In genomic region chr2:27412245-27412800, GRCm38 (mm10) we compare ENCODE assay signal across 8 mouse cellular contexts. TPM values are rescaled to one million over a fixed set of nuclear protein-coding genes. Genes with fewer than 3 reads are reported as not detected.
DNase-seq lines count a peak whose midpoint lies in the region; ATAC-seq and TF ChIP-seq lines count a peak whose summit lies in the region.

No protein-coding gene starts in this region.

- H3K36me3 ChIP-seq in liver, adult 2 months (ENCODE audit: control insufficient read depth, insufficient read depth, low read length), result no peaks in the 10 kb centered on the region
- H3K36me3 ChIP-seq in embryonic facial prominence, embryonic 15.5 days, result no peaks in the 10 kb centered on the region
- H3K36me3 ChIP-seq in limb, embryonic 10.5 days, result no peaks in the 10 kb centered on the region
- H3K36me3 ChIP-seq in neural tube, embryonic 14.5 days (ENCODE audit: control insufficient read depth, insufficient read depth, low read length), result no peaks in the 10 kb centered on the region

- TF ChIP-seq CTCF in liver, adult 2 months (IDR thresholded peaks at IDR 0.05; ENCODE audit: low read depth, low read length), result no peak

- peaks cover 66% of the 10 kb centered on the region for H3K79me2 ChIP-seq in liver, adult 2 months (ENCODE audit: control insufficient read depth, insufficient read depth, low read length)

- peak overlapping the region; percentile 24 for H3K27ac ChIP-seq in liver, adult 2 months (replicated peaks; ENCODE audit: insufficient read depth, low read depth, low read length)
- H3K27ac ChIP-seq in embryonic facial prominence, embryonic 15.5 days (replicated peaks), result peak overlapping the region; percentile 78
- H3K27ac ChIP-seq in limb, embryonic 10.5 days, result peak overlapping the region; percentile 80
- H3K27ac ChIP-seq in neural tube, embryonic 14.5 days (ENCODE audit: low read depth, low read length), result peak overlapping the region; percentile 74

- peaks cover 56% of the 10 kb centered on the region for H3K4me1 ChIP-seq in liver, adult 2 months (ENCODE audit: control insufficient read depth, insufficient read depth, low read length)
- peaks cover 65% of the 10 kb centered on the region for H3K4me1 ChIP-seq in embryonic facial prominence, embryonic 15.5 days
- H3K4me1 ChIP-seq in limb, embryonic 10.5 days, result peaks cover 89% of the 10 kb centered on the region
- peaks cover 58% of the 10 kb centered on the region for H3K4me1 ChIP-seq in neural tube, embryonic 14.5 days (ENCODE audit: control insufficient read depth, insufficient read depth, low read length)

- no peak for DNase-seq in liver, adult 2 months (ENCODE audit: extremely low read depth, low read depth, low spot score)
- no peak for DNase-seq in liver
- DNase-seq in limb, embryonic 10.5 days (ENCODE audit: low spot score), result no peak
- DNase-seq in left cerebral cortex, postnatal 10 days (ENCODE audit: extremely low spot score in 1 of 2, low spot score in 2 of 2), result no peak
- no peak for DNase-seq in kidney, postnatal 4 days
- DNase-seq in frontal cortex, postnatal 25 days (ENCODE audit: low spot score in 2 of 2), result no peak

- TF ChIP-seq POLR2A in liver, adult 2 months (IDR thresholded peaks at IDR 0.05; ENCODE audit: extremely low read depth, insufficient read depth, low read length), result no peak

- H3K9ac ChIP-seq in liver, adult 2 months (ENCODE audit: low read depth, low read length), result 0 out of 2 replicates have a peak overlapping the region, but pooled peaks have one; percentile 6
- no peak overlapping the region for H3K9ac ChIP-seq in embryonic facial prominence, embryonic 15.5 days
- no peak overlapping the region for H3K9ac ChIP-seq in neural tube, embryonic 14.5 days (replicated peaks; ENCODE audit: low read depth, low read length)

- intact Hi-C loops in left cerebral cortex, postnatal 10 days (cut with DNase I), result no loop called here

- WGBS in liver, adult 2 months, result 26% methylated on average over 7 of the region's 7 CpGs
- WGBS in embryonic facial prominence, embryonic 15.5 days, result 8% methylated on average over 7 of the region's 7 CpGs
- 11% methylated on average over 7 of the region's 7 CpGs for WGBS in limb, embryonic 10.5 days
- 8% methylated on average over 7 of the region's 7 CpGs for WGBS in neural tube, embryonic 14.5 days

- H3K4me2 ChIP-seq in embryonic facial prominence, embryonic 15.5 days (replicated peaks), result 0 out of 2 replicates have a peak overlapping the region, but pooled peaks have one; percentile 12
- H3K4me2 ChIP-seq in neural tube, embryonic 14.5 days (ENCODE audit: low read depth, low read length), result no peak overlapping the region

- no peaks in the 10 kb centered on the region for H3K27me3 ChIP-seq in liver, adult 2 months (ENCODE audit: control insufficient read depth, insufficient read depth, low read length)
- no peaks in the 10 kb centered on the region for H3K27me3 ChIP-seq in embryonic facial prominence, embryonic 15.5 days
- no peaks in the 10 kb centered on the region for H3K27me3 ChIP-seq in limb, embryonic 10.5 days (ENCODE audit: low read depth, poor library complexity, severe bottlenecking)
- H3K27me3 ChIP-seq in neural tube, embryonic 14.5 days (ENCODE audit: control insufficient read depth, insufficient read depth, low read length), result no peaks in the 10 kb centered on the region

- no peaks in the 10 kb centered on the region for H3K9me3 ChIP-seq in embryonic facial prominence, embryonic 15.5 days (replicated peaks)
- H3K9me3 ChIP-seq in limb, embryonic 10.5 days (replicated peaks), result no peaks in the 10 kb centered on the region
- H3K9me3 ChIP-seq in neural tube, embryonic 14.5 days (ENCODE audit: control insufficient read depth, low read length), result no peaks in the 10 kb centered on the region

- no peak overlapping the region for H3K4me3 ChIP-seq in liver, adult 2 months (ENCODE audit: insufficient read depth, low read depth, low read length)
- H3K4me3 ChIP-seq in embryonic facial prominence, embryonic 15.5 days (replicated peaks), result no peak overlapping the region
- H3K4me3 ChIP-seq in limb, embryonic 10.5 days, result 0 out of 2 replicates have a peak overlapping the region, but pooled peaks have one; percentile 2
- H3K4me3 ChIP-seq in neural tube, embryonic 14.5 days (ENCODE audit: low read depth, low read length), result no peak overlapping the region

- ATAC-seq in embryonic facial prominence, embryonic 15.5 days (ENCODE audit: insufficient number of reproducible peaks, low FRiP score, low TSS enrichment, low read depth), result no peak
- no peak for ATAC-seq in neural tube, embryonic 14.5 days (ENCODE audit: low read depth)

RNA-seq across cellular contexts. Expression of gene Vav2, which starts 14.5 kb away (rescaled TPM):
- 17.6 and 22.1 TPM in 2 replicates for total RNA-seq in liver, adult 2 months (2014; rRNA removed)
- polyA plus RNA-seq in liver, adult 2 months (2012; rRNA removed), result 25.1 and 26.0 TPM in 2 replicates
- 5.8 and 6.7 TPM in 2 replicates for polyA plus RNA-seq in embryonic facial prominence, embryonic 15.5 days (2015; fragmentation: Nextera tagmentation; extraction: Ambion mirVana)
- polyA plus RNA-seq in limb, embryonic 10.5 days (2016; fragmentation: Nextera tagmentation; extraction: Ambion mirVana), result 9.2 and 9.6 TPM in 2 replicates
- 14.5 and 18.7 TPM in 2 replicates for polyA plus RNA-seq in neural tube, embryonic 14.5 days (2014; fragmentation: Nextera tagmentation; extraction: Ambion mirVana)
- total RNA-seq in left cerebral cortex, postnatal 10 days (2021), result 10 to 100 TPM; 26.1 to 29.0 TPM

RNA-seq across cellular contexts. Expression of gene Brd3os, which starts 29.8 kb away (rescaled TPM):
- total RNA-seq in liver, adult 2 months (2014; rRNA removed), result 0.09 and 0.40 TPM in 2 replicates
- polyA plus RNA-seq in liver, adult 2 months (2012; rRNA removed), result 0.61 and 0.82 TPM in 2 replicates
- 16.4 and 17.0 TPM in 2 replicates for polyA plus RNA-seq in embryonic facial prominence, embryonic 15.5 days (2015; fragmentation: Nextera tagmentation; extraction: Ambion mirVana)
- 5.2 and 7.6 TPM in 2 replicates for polyA plus RNA-seq in limb, embryonic 10.5 days (2016; fragmentation: Nextera tagmentation; extraction: Ambion mirVana)
- 39.6 and 51.2 TPM in 2 replicates for polyA plus RNA-seq in neural tube, embryonic 14.5 days (2014; fragmentation: Nextera tagmentation; extraction: Ambion mirVana)
- total RNA-seq in left cerebral cortex, postnatal 10 days (2021), result 10 to 100 TPM; 27.9 to 29.1 TPM

Comparison
In these comparisons a context has a peak if more than half of its experiments do, and no peak if none do; other contexts are left out.
1. H3K27ac ChIP-seq: peak in every context shown above with its lines; median percentile 80 in limb, embryonic 10.5 days; 78 in embryonic facial prominence, embryonic 15.5 days; 74 in neural tube, embryonic 14.5 days; 24 in liver, adult 2 months.